Mouse (Mus musculus) gastrocnemius, postnatal 36 days (tissue): ENCODE data around the gene Gucy2f. TPM values are rescaled to one million over a fixed set of nuclear protein-coding genes. Genes with fewer than 3 reads are reported as not detected.
"Not testable (repeated sequence)": the region's sequence is repeated elsewhere in the genome, so short reads cannot be mapped to it uniquely, and the experiment has no call there.

Source experiments
- DNase-seq, 2 experiments: peaks; one replicate each; pipeline ENCODE4 v3.0.0; 2022
- intact Hi-C: fragments of 180-260 bp; cut with DNase I; formaldehyde crosslinking; loops from one replicate; pipeline ENCODE4 v1.15.1; 2025
- long read RNA-seq, 2 experiments: library from polyadenylated mRNA; stranded (forward); transcript quantifications; one replicate each; pipeline ENCODE4 v2.0.0; 2021
- total RNA-seq, 2 experiments: library from RNA; stranded (reverse); gene quantifications; 2 replicates each; pipeline ENCODE4 v1.2.3; 2021

Gucy2f gene
- not detected for total RNA-seq
- long read RNA-seq, experiment 1: 0 reads
- long read RNA-seq, experiment 2: 0 reads

GRCm38 (mm10) chrX:142196831-142197230 is at the start of gene Gucy2f:
Gene Gucy2f, minus strand, starts transcription at chrX:142196931.
- intact Hi-C loops: no loop called here
- no peak for DNase-seq

- no peak for DNase-seq
- intact Hi-C loops: no loop called here
Measured at GRCm38 (mm10) chrX:142245682-142246327, 49.1 kb upstream of the Gucy2f start.

- intact Hi-C loops: loop anchor here (5.0 kb wide), 1 partner anchor 75 kb away; no protein-coding TSS in a partner anchor
- no peak for DNase-seq
Measured at GRCm38 (mm10) chrX:142237101-142237500, 40.4 kb upstream of the Gucy2f start.

- intact Hi-C loops: loop anchor here (5.0 kb wide), 1 partner anchor 76 kb away; no protein-coding TSS in a partner anchor
- not testable (repeated sequence) for DNase-seq
Measured at GRCm38 (mm10) chrX:142236146-142236545, 39.4 kb upstream of the Gucy2f start.

- no peak for DNase-seq
- intact Hi-C loops: no loop called here
Measured at GRCm38 (mm10) chrX:142228769-142229158, 32.0 kb upstream of the Gucy2f start.

GRCm38 (mm10) chrX:142228055-142228768 is 31.5 kb upstream of the Gucy2f start:
- DNase-seq: peak; percentile 54 to 58
- intact Hi-C loops: no loop called here

- intact Hi-C loops: no loop called here
- no peak for DNase-seq
Measured at GRCm38 (mm10) chrX:142227398-142228054, 30.8 kb upstream of the Gucy2f start.

GRCm38 (mm10) chrX:142226542-142226941 is 29.8 kb upstream of the Gucy2f start, which contains the start of gene Nxt2:
Gene Nxt2, plus strand, starts transcription at chrX:142226770.
- DNase-seq: no peak
- intact Hi-C loops: no loop called here

GRCm38 (mm10) chrX:142200295-142200694 is 3.6 kb upstream of the Gucy2f start:
- intact Hi-C loops: loop anchor here (5.0 kb wide), 1 partner anchor 112 kb away; no protein-coding TSS in a partner anchor
- DNase-seq: no peak

- DNase-seq: no peak
- intact Hi-C loops: no loop called here
Measured at GRCm38 (mm10) chrX:142195551-142195950, 1.2 kb downstream of the Gucy2f start.

- DNase-seq: no peak
- intact Hi-C loops: no loop called here
Measured at GRCm38 (mm10) chrX:142194420-142194819, 2.3 kb downstream of the Gucy2f start.

- DNase-seq: no peak
- intact Hi-C loops: no loop called here
Measured at GRCm38 (mm10) chrX:142190355-142190754, 6.4 kb downstream of the Gucy2f start.

- DNase-seq: peak in 1 of 2 experiments; percentile 10
- intact Hi-C loops: no loop called here
Measured at GRCm38 (mm10) chrX:142189023-142189703, 7.6 kb downstream of the Gucy2f start.

GRCm38 (mm10) chrX:142182026-142182425 is 14.7 kb downstream of the Gucy2f start:
- DNase-seq: no peak
- intact Hi-C loops: no loop called here

GRCm38 (mm10) chrX:142176981-142177380 is 19.8 kb downstream of the Gucy2f start:
- intact Hi-C loops: no loop called here
- no peak for DNase-seq

- intact Hi-C loops: no loop called here
- no peak for DNase-seq
Measured at GRCm38 (mm10) chrX:142115779-142116178, 81.0 kb downstream of the Gucy2f start.

- intact Hi-C loops: no loop called here
- no peak for DNase-seq
Measured at GRCm38 (mm10) chrX:142111236-142111635, 85.5 kb downstream of the Gucy2f start.

GRCm38 (mm10) chrX:142096904-142097303 is 99.8 kb downstream of the Gucy2f start:
- intact Hi-C loops: no loop called here
- DNase-seq: no peak

GRCm38 (mm10) chrX:142095579-142095978 is 101.2 kb downstream of the Gucy2f start:
- no peak for DNase-seq
- intact Hi-C loops: no loop called here

GRCm38 (mm10) chrX:142062585-142062984 is 134.1 kb downstream of the Gucy2f start:
- intact Hi-C loops: no loop called here

More at GRCm38 (mm10) chrX:142062585-142062984, 134.1 kb downstream of the Gucy2f start:
- no peak for DNase-seq
